Mouse (Mus musculus) lung, postnatal 0 days (tissue): ENCODE measurements around the gene Sox5. TPM values are rescaled to one million over a fixed set of nuclear protein-coding genes. Genes with fewer than 3 reads are reported as not detected.

ENCODE experiments used
- ATAC-seq: fragments of 200-750 bp; cut with Nextera tagmentation; 2 replicates; pipeline ENCODE4 v1.8.0; 2017; ENCODE audit warnings: moderate library complexity
- DNase-seq: peaks from one replicate; pipeline ENCODE4 v3.0.0-alpha.2; 2016; ENCODE audit warnings: low spot score
- H3K27ac ChIP-seq: fragments of 300-500 bp; sonication (generic); 2 replicates; pipeline ENCODE4 v1.5.1; 2014; ENCODE audit warnings: antibody characterized with exemption, mild to moderate bottlenecking, low read length, mixed read lengths
- H3K27me3 ChIP-seq: fragments of 300-500 bp; sonication (generic); replicated peaks from 2 replicates; pipeline ENCODE4 v1.6.1; 2014; ENCODE audit warnings: low read length, mixed read lengths; ENCODE audit not compliant: insufficient read depth
- H3K36me3 ChIP-seq: fragments of 300-500 bp; sonication (generic); 2 replicates; pipeline ENCODE4 v1.6.1; 2014; ENCODE audit warnings: low read length, mixed read lengths; ENCODE audit not compliant: insufficient read depth
- H3K4me1 ChIP-seq: fragments of 300-500 bp; sonication (generic); 2 replicates; pipeline ENCODE4 v1.6.1; 2014; ENCODE audit warnings: antibody characterized with exemption, low read depth, low read length, mixed read lengths; ENCODE audit not compliant: insufficient read depth
- H3K4me2 ChIP-seq: fragments of 300-500 bp; sonication (generic); replicated peaks from 2 replicates; pipeline ENCODE4 v1.6.1; 2014; ENCODE audit warnings: low read depth, mild to moderate bottlenecking, low read length, moderate library complexity, mixed read lengths
- H3K4me3 ChIP-seq: fragments of 300-500 bp; sonication (generic); 2 replicates; pipeline ENCODE4 v1.5.1; 2014; ENCODE audit warnings: low read depth, low read length
- H3K9ac ChIP-seq: fragments of 300-500 bp; sonication (generic); replicated peaks from 2 replicates; pipeline ENCODE4 v1.6.1; 2014; ENCODE audit warnings: low read depth, mild to moderate bottlenecking
- H3K9me3 ChIP-seq: fragments of 300-500 bp; sonication (generic); 2 replicates; pipeline ENCODE4 v1.6.1; 2016; ENCODE audit warnings: low read length, mixed read lengths
- CTCF ChIP-seq: IDR thresholded peaks from 2 replicates; pipeline ENCODE4 v1.5.1; 2016; ENCODE audit warnings: antibody characterized with exemption, mild to moderate bottlenecking
- EP300 ChIP-seq: IDR thresholded peaks from 2 replicates; pipeline ENCODE4 v1.6.1; 2016; ENCODE audit warnings: antibody characterized with exemption, mild to moderate bottlenecking, control low read depth
- WGBS: fragments of 180-500 bp; shearing (Covaris S2); extraction: QIAGEN DNeasy Blood & Tissue Kit; methylation state at CpG from one replicate; pipeline ENCODE4 v1.1.7; 2014; 5-methylcytosine and 5-hydroxymethylcytosine counted together
- polyA plus RNA-seq: library from polyadenylated mRNA; unstranded; fragments of >200 nt; fragmentation: Nextera tagmentation; extraction: Ambion mirVana; gene quantifications from 2 replicates; pipeline ENCODE4 v1.2.1, GENCODE M21; 2015

Sox5 gene
- polyA plus RNA-seq, 1 experiment from 2014 or later: 9.8 TPM

- 58% methylated on average over 3 of the region's 3 CpGs for WGBS
- no peaks in the 10 kb centered on the region for H3K36me3 ChIP-seq
- H3K4me1 ChIP-seq: no peaks in the 10 kb centered on the region
- no peaks in the 10 kb centered on the region for H3K27me3 ChIP-seq
- H3K27ac ChIP-seq: no peak overlapping the region
- TF ChIP-seq CTCF: no peak
- no peak overlapping the region for H3K4me2 ChIP-seq
- H3K9ac ChIP-seq: no peak overlapping the region
- DNase-seq (no peak), ATAC-seq (no peak)
- no peak overlapping the region for H3K4me3 ChIP-seq
- no peaks in the 10 kb centered on the region for H3K9me3 ChIP-seq
Observed at GRCm38 (mm10) chr6:144179111-144179510, 602.7 kb downstream of the Sox5 start.

- WGBS: 87% methylated on average over 5 of the region's 5 CpGs
- H3K27ac ChIP-seq: no peak overlapping the region
- H3K4me2 ChIP-seq: no peak overlapping the region
- no peaks in the 10 kb centered on the region for H3K36me3 ChIP-seq
- H3K9ac ChIP-seq: no peak overlapping the region
- no peak overlapping the region for H3K4me3 ChIP-seq
- no peak for DNase-seq
- no peaks in the 10 kb centered on the region for H3K27me3 ChIP-seq
- TF ChIP-seq EP300 (no peak), CTCF (no peak)
- no peaks in the 10 kb centered on the region for H3K4me1 ChIP-seq
- H3K9me3 ChIP-seq: no peaks in the 10 kb centered on the region
- ATAC-seq: no peak
Observed at GRCm38 (mm10) chr6:144176674-144177073, 605.1 kb downstream of the Sox5 start.

- DNase-seq: no peak
- 81% methylated on average over 3 of the region's 3 CpGs for WGBS
- H3K4me1 ChIP-seq: no peaks in the 10 kb centered on the region
- TF ChIP-seq CTCF (no peak), EP300 (no peak)
- H3K27ac ChIP-seq: no peak overlapping the region
- no peaks in the 10 kb centered on the region for H3K27me3 ChIP-seq
- no peak overlapping the region for H3K4me2 ChIP-seq
- no peak overlapping the region for H3K9ac ChIP-seq
- H3K4me3 ChIP-seq: no peak overlapping the region
- no peaks in the 10 kb centered on the region for H3K9me3 ChIP-seq
- ATAC-seq: no peak
- H3K36me3 ChIP-seq: no peaks in the 10 kb centered on the region
Observed at GRCm38 (mm10) chr6:144175590-144175989, 606.2 kb downstream of the Sox5 start.

GRCm38 (mm10) chr6:144170541-144170940 lies 611.2 kb downstream of the Sox5 start:
- DNase-seq: no peak
- H3K27ac ChIP-seq: no peak overlapping the region
- H3K4me3 ChIP-seq: no peak overlapping the region
- no peak overlapping the region for H3K9ac ChIP-seq
- no peaks in the 10 kb centered on the region for H3K36me3 ChIP-seq
- H3K9me3 ChIP-seq: no peaks in the 10 kb centered on the region
- H3K27me3 ChIP-seq: no peaks in the 10 kb centered on the region
- TF ChIP-seq CTCF: no peak
- no peak for TF ChIP-seq EP300
- 64% methylated on average over 4 of the region's 4 CpGs for WGBS
- no peak overlapping the region for H3K4me2 ChIP-seq
- ATAC-seq: no peak
- H3K4me1 ChIP-seq: no peaks in the 10 kb centered on the region

- no peak for TF ChIP-seq EP300
- no peak for TF ChIP-seq CTCF
- ATAC-seq: no peak
- Histone ChIP-seq H3K4me1 (no peaks in the 10 kb centered on the region), H3K36me3 (no peaks in the 10 kb centered on the region), H3K4me2 (no peak overlapping the region), H3K27me3 (no peaks in the 10 kb centered on the region), H3K9me3 (no peaks in the 10 kb centered on the region), H3K9ac (no peak overlapping the region), H3K27ac (no peak overlapping the region), H3K4me3 (no peak overlapping the region)
- 56% methylated on average over 4 of the region's 4 CpGs for WGBS
- DNase-seq: no peak
Observed at GRCm38 (mm10) chr6:144169791-144170190, 612.0 kb downstream of the Sox5 start.

GRCm38 (mm10) chr6:144168696-144169476 lies 612.9 kb downstream of the Sox5 start:
- Histone ChIP-seq H3K4me1 (no peaks in the 10 kb centered on the region), H3K4me3 (no peak overlapping the region), H3K4me2 (no peak overlapping the region), H3K27ac (no peak overlapping the region), H3K36me3 (no peaks in the 10 kb centered on the region), H3K9ac (no peak overlapping the region), H3K9me3 (no peaks in the 10 kb centered on the region), H3K27me3 (no peaks in the 10 kb centered on the region)
- WGBS: 74% methylated on average over 12 of the region's 12 CpGs
- TF ChIP-seq EP300: no peak
- no peak for TF ChIP-seq CTCF
- DNase-seq (no peak), ATAC-seq (no peak)

- DNase-seq: no peak
Observed at GRCm38 (mm10) chr6:144167058-144167457, 614.7 kb downstream of the Sox5 start.

More at GRCm38 (mm10) chr6:144167058-144167457, 614.7 kb downstream of the Sox5 start:
- H3K27me3 ChIP-seq: no peaks in the 10 kb centered on the region
- no peak overlapping the region for H3K4me3 ChIP-seq
- TF ChIP-seq EP300: no peak
- TF ChIP-seq CTCF: no peak
- H3K36me3 ChIP-seq: no peaks in the 10 kb centered on the region
- no peaks in the 10 kb centered on the region for H3K9me3 ChIP-seq
- no peaks in the 10 kb centered on the region for H3K4me1 ChIP-seq
- H3K9ac ChIP-seq: no peak overlapping the region
- no peak overlapping the region for H3K27ac ChIP-seq
- no peak for ATAC-seq
- WGBS: 97% methylated on average over 7 of the region's 7 CpGs
- no peak overlapping the region for H3K4me2 ChIP-seq
